ENCODE assay signal across 9 mouse cellular contexts in the genomic region with DNA sequence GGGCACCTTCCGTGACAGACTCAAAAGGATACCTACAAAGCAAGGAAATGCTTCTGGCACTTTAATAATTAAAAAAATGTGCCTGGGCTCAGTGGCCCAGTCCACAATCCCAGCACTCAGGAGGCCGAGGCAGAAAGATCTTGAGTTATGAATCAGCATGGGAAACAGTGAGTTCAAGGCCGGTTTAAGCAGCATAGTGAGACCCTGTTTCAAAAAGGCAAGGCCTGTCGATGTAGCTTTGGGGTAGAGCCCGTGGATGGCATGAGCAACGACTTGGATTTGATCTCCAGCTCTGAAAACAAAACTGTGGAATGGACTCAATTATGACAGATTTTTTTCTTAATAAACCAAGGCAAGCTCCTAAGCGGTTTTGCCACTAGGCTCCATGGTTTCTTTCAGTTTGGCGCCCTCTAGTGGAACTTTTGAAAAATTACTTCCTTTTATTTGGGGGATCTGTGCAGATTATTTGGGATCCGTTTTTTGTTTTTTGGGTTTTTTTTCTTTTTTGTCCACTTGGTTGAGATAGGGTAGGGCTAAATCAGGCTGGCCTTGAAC. TPM values are rescaled to one million over a fixed set of nuclear protein-coding genes. Genes with fewer than 3 reads are reported as not detected.
DNase-seq lines count a peak whose midpoint lies in the region; ATAC-seq lines count a peak whose summit lies in the region.
"Had no signal": no experiment of that assay in that cellular context is flagged by ENCODE, and none has a peak within 500 bp of the region (broad histone marks: within the 10 kb centered on the region; RNA-seq: fewer than 3 reads in every experiment).

No protein-coding gene starts in this region.

- H3K36me3 ChIP-seq in limb, embryonic 11.5 days (ENCODE audit: control insufficient read depth, insufficient read depth, low read length) = no peaks in the 10 kb centered on the region
- H3K36me3 ChIP-seq in limb, embryonic 10.5 days = no peaks in the 10 kb centered on the region
- H3K36me3 ChIP-seq: heart, embryonic 15.5 days had no signal

- no peaks in the 10 kb centered on the region for H3K4me1 ChIP-seq in limb, embryonic 11.5 days (ENCODE audit: control insufficient read depth, insufficient read depth, low read length)
- peaks cover 8% of the 10 kb centered on the region for H3K4me1 ChIP-seq in limb, embryonic 10.5 days

- no peak overlapping the region for H3K27ac ChIP-seq in limb, embryonic 11.5 days (replicated peaks; ENCODE audit: low read depth, low read length)
- no peak overlapping the region for H3K27ac ChIP-seq in limb, embryonic 10.5 days
- H3K27ac ChIP-seq: heart, embryonic 15.5 days had no signal

- H3K9me3 ChIP-seq in limb, embryonic 11.5 days (ENCODE audit: control insufficient read depth, low read length) = no peaks in the 10 kb centered on the region
- H3K9me3 ChIP-seq in limb, embryonic 10.5 days (replicated peaks) = no peaks in the 10 kb centered on the region
- H3K9me3 ChIP-seq: heart, embryonic 15.5 days had no signal

- no peaks in the 10 kb centered on the region for H3K27me3 ChIP-seq in limb, embryonic 11.5 days (ENCODE audit: control insufficient read depth, insufficient read depth, low read length)
- H3K27me3 ChIP-seq in limb, embryonic 10.5 days (ENCODE audit: low read depth, poor library complexity, severe bottlenecking) = no peaks in the 10 kb centered on the region
- H3K27me3 ChIP-seq: heart, embryonic 15.5 days had no signal

- 25% methylated on average over 9 of the region's 9 CpGs for WGBS in limb, embryonic 11.5 days
- WGBS in limb, embryonic 10.5 days = 31% methylated on average over 9 of the region's 9 CpGs

- intact Hi-C loops in left cerebral cortex, postnatal 4 days (cut with DNase I) = loop anchor here (5.0 kb wide), 2 partner anchors 171 to 286 kb away; no protein-coding TSS in a partner anchor

- H3K4me2 ChIP-seq in limb, embryonic 11.5 days (ENCODE audit: low read depth, severe bottlenecking) = no peak overlapping the region
- H3K4me2 ChIP-seq: heart, embryonic 15.5 days had no signal

- peak; percentile 42 for DNase-seq in adrenal gland, postnatal 14 days
- DNase-seq in adrenal gland, adult 18-20 months (ENCODE audit: low spot score in 2 of 2) = no peak
- DNase-seq in limb, embryonic 11.5 days (ENCODE audit: low spot score) = peak; percentile 32
- DNase-seq in limb, embryonic 10.5 days (ENCODE audit: low spot score) = no peak
- DNase-seq in c-Kit-negative CD71-positive TER-119-positive erythroid progenitor cells, embryonic 14.5 days (ENCODE audit: low read depth, low spot score) = peak; percentile 70
- peak; percentile 73 for DNase-seq in forelimb bud, embryonic 11.5 days (ENCODE audit: low read depth, low spot score)
- peak; percentile 76 for DNase-seq in naive thymus-derived CD4-positive, alpha-beta T cell, adult 2 months (ENCODE audit: low read depth)
- DNase-seq in left cerebral cortex, postnatal 4 days = no peak

- no peak for ATAC-seq in limb, embryonic 11.5 days (ENCODE audit: insufficient number of reproducible peaks, low FRiP score, low TSS enrichment, low read depth)

- H3K9ac ChIP-seq in limb, embryonic 11.5 days (ENCODE audit: low read length) = no peak overlapping the region
- H3K9ac ChIP-seq: heart, embryonic 15.5 days had no signal

- no peak overlapping the region for H3K4me3 ChIP-seq in limb, embryonic 11.5 days (ENCODE audit: low read depth, low read length)
- H3K4me3 ChIP-seq in limb, embryonic 10.5 days = no peak overlapping the region
- H3K4me3 ChIP-seq: heart, embryonic 15.5 days had no signal

RNA-seq across cellular contexts. Expression of gene Kif14, which starts 7.4 kb away (rescaled TPM):
- 3.9 and 4.8 TPM in 2 replicates for total RNA-seq in adrenal gland, postnatal 14 days (2021)
- under 1 TPM; 0.23 to 0.48 TPM for total RNA-seq in adrenal gland, adult 18-20 months (2021)
- polyA plus RNA-seq in limb, embryonic 11.5 days (2014; fragmentation: Nextera tagmentation; extraction: Ambion mirVana) = 9.7 and 9.9 TPM in 2 replicates
- polyA plus RNA-seq in limb, embryonic 10.5 days (2016; fragmentation: Nextera tagmentation; extraction: Ambion mirVana) = 7.7 and 9.8 TPM in 2 replicates
- total RNA-seq in left cerebral cortex, postnatal 4 days (2021) = 1 to 10 TPM; 1.5 to 2.1 TPM

RNA-seq across cellular contexts. Expression of gene Ddx59, which starts 43.7 kb away (rescaled TPM):
- 14.0 and 14.2 TPM in 2 replicates for total RNA-seq in adrenal gland, postnatal 14 days (2021)
- 10 to 100 TPM; 10.3 to 12.4 TPM for total RNA-seq in adrenal gland, adult 18-20 months (2021)
- polyA plus RNA-seq in limb, embryonic 11.5 days (2014; fragmentation: Nextera tagmentation; extraction: Ambion mirVana) = 19.2 and 19.5 TPM in 2 replicates
- 16.5 and 17.8 TPM in 2 replicates for polyA plus RNA-seq in limb, embryonic 10.5 days (2016; fragmentation: Nextera tagmentation; extraction: Ambion mirVana)
- total RNA-seq in left cerebral cortex, postnatal 4 days (2021) = 10 to 100 TPM; 11.2 to 14.1 TPM

Comparison
In these comparisons a context has a peak if more than half of its experiments do, and no peak if none do; other contexts are left out.
1. DNase-seq: peak in adrenal gland, postnatal 14 days (single experiment), limb, embryonic 11.5 days (single experiment), c-Kit-negative CD71-positive TER-119-positive erythroid progenitor cells, embryonic 14.5 days (single experiment), forelimb bud, embryonic 11.5 days (single experiment) and naive thymus-derived CD4-positive, alpha-beta T cell, adult 2 months (single experiment); none in adrenal gland, adult 18-20 months (0 of 2), limb, embryonic 10.5 days (single experiment) and left cerebral cortex, postnatal 4 days (single experiment).